Mouse (Mus musculus) lung, embryonic 14.5 days (tissue): ENCODE results near the gene Net1. TPM values are rescaled to one million over a fixed set of nuclear protein-coding genes. Genes with fewer than 3 reads are reported as not detected.
"Not testable (repeated sequence)": the region's sequence is repeated elsewhere in the genome, so short reads cannot be mapped to it uniquely, and the experiment has no call there.

ENCODE experiments used
- ATAC-seq: fragments of 200-750 bp; cut with Nextera tagmentation; 2 replicates; pipeline ENCODE4 v1.8.0; 2017; ENCODE audit warnings: mild to moderate bottlenecking, moderate TSS enrichment, moderate library complexity; ENCODE audit not compliant: insufficient read depth
- DNase-seq: peaks from one replicate; pipeline ENCODE4 v3.0.0-alpha.2; 2015
- H3K27ac ChIP-seq: fragments of 300-500 bp; sonication (generic); 2 replicates; pipeline ENCODE4 v1.5.1; 2014; ENCODE audit warnings: low read depth, mild to moderate bottlenecking, moderate library complexity
- H3K27me3 ChIP-seq: fragments of 300-500 bp; sonication (generic); 2 replicates; pipeline ENCODE4 v1.6.1; 2014; ENCODE audit warnings: low read length, control low read depth; ENCODE audit not compliant: insufficient read depth
- H3K36me3 ChIP-seq: fragments of 300-500 bp; sonication (generic); 2 replicates; pipeline ENCODE4 v1.6.1; 2014; ENCODE audit warnings: control low read depth; ENCODE audit not compliant: insufficient read depth
- H3K4me1 ChIP-seq: fragments of 300-500 bp; sonication (generic); 2 replicates; pipeline ENCODE4 v1.6.1; 2014; ENCODE audit warnings: antibody characterized with exemption, control low read depth; ENCODE audit not compliant: insufficient read depth
- H3K4me2 ChIP-seq: fragments of 300-500 bp; sonication (generic); 2 replicates; pipeline ENCODE4 v1.6.1; 2014; ENCODE audit warnings: mild to moderate bottlenecking
- H3K4me3 ChIP-seq: fragments of 300-500 bp; sonication (generic); 2 replicates; pipeline ENCODE4 v1.5.1; 2014; ENCODE audit warnings: low read depth, low read length
- H3K9ac ChIP-seq: fragments of 300-500 bp; sonication (generic); 2 replicates; pipeline ENCODE4 v1.6.1; 2014
- H3K9me3 ChIP-seq: fragments of 300-500 bp; sonication (generic); 2 replicates; pipeline ENCODE4 v1.6.1; 2016; ENCODE audit warnings: low read depth, low read length, control low read depth
- CTCF ChIP-seq: IDR thresholded peaks from 2 replicates; pipeline ENCODE4 v1.5.1; 2016; ENCODE audit warnings: antibody characterized with exemption, low read depth
- WGBS: fragments of 180-500 bp; shearing (Covaris S2); extraction: QIAGEN DNeasy Blood & Tissue Kit; methylation state at CpG from one replicate; pipeline ENCODE4 v1.1.7; 2014; 5-methylcytosine and 5-hydroxymethylcytosine counted together
- polyA plus RNA-seq: library from polyadenylated mRNA; unstranded; fragments of >200 nt; fragmentation: Nextera tagmentation; extraction: Ambion mirVana; gene quantifications from 2 replicates; pipeline ENCODE4 v1.2.1, GENCODE M21; 2014

The Net1 gene
- polyA plus RNA-seq, 1 experiment from 2014 or later, result 71.4 TPM

- ATAC-seq (no peak), DNase-seq (no peak)
- 76% methylated on average over 1 of the region's 1 CpGs for WGBS
- no peak for TF ChIP-seq CTCF
- no peak overlapping the region for H3K9ac ChIP-seq
- H3K27me3 ChIP-seq, result no peaks in the 10 kb centered on the region
- no peak overlapping the region for H3K4me2 ChIP-seq
- no peak overlapping the region for H3K4me3 ChIP-seq
- no peaks in the 10 kb centered on the region for H3K9me3 ChIP-seq
- H3K36me3 ChIP-seq, result no peaks in the 10 kb centered on the region
- H3K4me1 ChIP-seq, result no peaks in the 10 kb centered on the region
- no peak overlapping the region for H3K27ac ChIP-seq
Observed at GRCm38 (mm10) chr13:3856252-3856651, 61.8 kb downstream of the Net1 start.

GRCm38 (mm10) chr13:3854856-3855255 lies 63.2 kb downstream of the Net1 start:
- H3K36me3 ChIP-seq, result no peaks in the 10 kb centered on the region

GRCm38 (mm10) chr13:3853648-3854333 lies 64.2 kb downstream of the Net1 start, which contains the start of gene Calm5:
Gene Calm5, plus strand, starts transcription at chr13:3854173.
- ATAC-seq, result not testable (repeated sequence)

More at GRCm38 (mm10) chr13:3854856-3855255, 63.2 kb downstream of the Net1 start:
- ATAC-seq, result no peak
- TF ChIP-seq CTCF, result no peak
- Histone ChIP-seq H3K4me2 (no peak overlapping the region), H3K4me3 (no peak overlapping the region), H3K4me1 (no peaks in the 10 kb centered on the region), H3K27ac (no peak overlapping the region), H3K27me3 (no peaks in the 10 kb centered on the region), H3K9me3 (no peaks in the 10 kb centered on the region), H3K9ac (no peak overlapping the region)
- WGBS, result 86% methylated on average over 2 of the region's 2 CpGs
- DNase-seq, result no peak

GRCm38 (mm10) chr13:3850330-3850729 lies 67.7 kb downstream of the Net1 start:
- H3K36me3 ChIP-seq, result no peaks in the 10 kb centered on the region
- no peak overlapping the region for H3K4me3 ChIP-seq
- ATAC-seq (no peak), DNase-seq (no peak)
- H3K4me2 ChIP-seq, result no peak overlapping the region
- WGBS, result 70% methylated on average over 1 of the region's 1 CpGs
- no peak overlapping the region for H3K9ac ChIP-seq
- H3K4me1 ChIP-seq, result no peaks in the 10 kb centered on the region
- no peak for TF ChIP-seq CTCF
- H3K27ac ChIP-seq, result no peak overlapping the region
- no peaks in the 10 kb centered on the region for H3K9me3 ChIP-seq
- H3K27me3 ChIP-seq, result no peaks in the 10 kb centered on the region

More at GRCm38 (mm10) chr13:3853648-3854333, 64.2 kb downstream of the Net1 start, which contains the start of gene Calm5:
- not testable (repeated sequence) for H3K9me3 ChIP-seq, H3K27ac ChIP-seq, H3K36me3 ChIP-seq, H3K4me2 ChIP-seq, H3K4me3 ChIP-seq, DNase-seq, H3K4me1 ChIP-seq, H3K9ac ChIP-seq, H3K27me3 ChIP-seq
- 76% methylated on average over 3 of the region's 3 CpGs for WGBS

- H3K27me3 ChIP-seq, H3K27ac ChIP-seq, H3K4me1 ChIP-seq, H3K4me2 ChIP-seq, DNase-seq, H3K9ac ChIP-seq, ATAC-seq, H3K36me3 ChIP-seq, H3K9me3 ChIP-seq, H3K4me3 ChIP-seq: not testable (repeated sequence)
Observed at GRCm38 (mm10) chr13:3840662-3841061, 77.4 kb downstream of the Net1 start.

GRCm38 (mm10) chr13:3837312-3837807 lies 80.7 kb downstream of the Net1 start, which contains the start of gene Calm4:
Gene Calm4, plus strand, starts transcription at chr13:3837757.
- H3K4me3 ChIP-seq, H3K4me1 ChIP-seq, H3K36me3 ChIP-seq, DNase-seq, H3K9ac ChIP-seq, H3K27me3 ChIP-seq, ATAC-seq, H3K4me2 ChIP-seq, H3K27ac ChIP-seq, H3K9me3 ChIP-seq: not testable (repeated sequence)

- H3K4me3 ChIP-seq, H3K9me3 ChIP-seq, H3K4me2 ChIP-seq, H3K27me3 ChIP-seq, H3K9ac ChIP-seq, H3K36me3 ChIP-seq, ATAC-seq, H3K4me1 ChIP-seq, H3K27ac ChIP-seq, DNase-seq: not testable (repeated sequence)
Observed at GRCm38 (mm10) chr13:3833644-3834043, 84.4 kb downstream of the Net1 start.
